Mouse (Mus musculus) ES-E14 (cell line): ENCODE measurements around the gene Ptp4a2. TPM values are rescaled to one million over a fixed set of nuclear protein-coding genes. Genes with fewer than 3 reads are reported as not detected.

Experiments
- DNase-seq: peaks from one replicate; pipeline ENCODE4 v3.0.0-alpha.2; 2013; ENCODE audit warnings: low read depth, low spot score
- H3K27ac ChIP-seq: 2 replicates; pipeline ENCODE4 v1.5.1; 2012; ENCODE audit warnings: low read depth, mild to moderate bottlenecking, low read length, moderate library complexity, mixed read lengths; ENCODE audit not compliant: poor library complexity, insufficient read depth, severe bottlenecking
- H3K36me3 ChIP-seq: 2 replicates; pipeline ENCODE4 v1.6.1; 2012; ENCODE audit warnings: mild to moderate bottlenecking, low read length, moderate library complexity, mixed read lengths; ENCODE audit not compliant: control insufficient read depth, poor library complexity, insufficient read depth, severe bottlenecking
- H3K4me1 ChIP-seq, 2 experiments: fragments of 150-350 bp in 1 of 2; sonication (generic) in 1 of 2; 2 replicates each; pipeline ENCODE4 v1.6.1; 2012; ENCODE audit warnings: low read length in 2 of 2, mild to moderate bottlenecking in 1 of 2, mixed read lengths in 1 of 2; ENCODE audit not compliant: control insufficient read depth in 2 of 2, insufficient read depth in 2 of 2, poor library complexity in 1 of 2
- H3K4me3 ChIP-seq, 2 experiments: fragments of 150-350 bp in 1 of 2; sonication (generic) in 1 of 2; 2 replicates each; pipeline ENCODE4 v1.5.1; 2012; ENCODE audit warnings: low read length in 2 of 2, low read depth in 1 of 2, mild to moderate bottlenecking in 1 of 2, mixed read lengths in 1 of 2; ENCODE audit not compliant: insufficient read depth in 1 of 2, poor library complexity in 1 of 2, severe bottlenecking in 1 of 2
- H3K9ac ChIP-seq: 2 replicates; pipeline ENCODE4 v1.6.1; 2012; ENCODE audit warnings: low read depth, mild to moderate bottlenecking, low read length, mixed read lengths; ENCODE audit not compliant: poor library complexity, insufficient read depth, severe bottlenecking
- H3K9me3 ChIP-seq: fragments of 150-350 bp; sonication (generic); 2 replicates; pipeline ENCODE4 v1.6.1; 2012; ENCODE audit warnings: low read depth, mild to moderate bottlenecking, low read length; ENCODE audit not compliant: control insufficient read depth, insufficient read depth
- CHD2 ChIP-seq: IDR thresholded peaks from 2 replicates; pipeline ENCODE4 v1.6.1; 2014; ENCODE audit warnings: mild to moderate bottlenecking, low read depth, low read length, inconsistent platforms
- HCFC1 ChIP-seq: IDR thresholded peaks from 2 replicates; pipeline ENCODE4 v1.6.1; 2012; ENCODE audit warnings: low read length, inconsistent platforms, borderline replicate concordance; ENCODE audit not compliant: insufficient read depth
- MAFK ChIP-seq: IDR thresholded peaks from 2 replicates; pipeline ENCODE4 v1.6.1; 2014; ENCODE audit warnings: mild to moderate bottlenecking, low read depth, low read length, inconsistent platforms; ENCODE audit not compliant: insufficient read depth
- ZC3H11A ChIP-seq: IDR thresholded peaks from 2 replicates; pipeline ENCODE4 v1.6.1; 2012; ENCODE audit warnings: low read depth, mild to moderate bottlenecking, inconsistent platforms, low read length, borderline replicate concordance
- ZNF384 ChIP-seq: IDR thresholded peaks from 2 replicates; pipeline ENCODE4 v1.6.1; 2012; ENCODE audit warnings: low read depth, low read length, inconsistent platforms
- in situ Hi-C, 2 experiments: fragments of 600-800 bp; cut with MboI; formaldehyde crosslinking; loops; one replicate each; pipeline ENCODE4 v1.15.1; 2025; ENCODE audit warnings: low sequenced_read_pairs in 2 of 2, inconsistent platforms in 1 of 2; ENCODE audit not compliant: unreplicated experiment in 2 of 2
- total RNA-seq: library from RNA; depleted of rRNA; stranded (reverse); fragments of 300-350 nt; gene quantifications from 2 replicates; pipeline ENCODE4 v1.2.3, GENCODE M21; 2012

The Ptp4a2 gene
- total RNA-seq, 1 experiment: 104 TPM

DNA sequence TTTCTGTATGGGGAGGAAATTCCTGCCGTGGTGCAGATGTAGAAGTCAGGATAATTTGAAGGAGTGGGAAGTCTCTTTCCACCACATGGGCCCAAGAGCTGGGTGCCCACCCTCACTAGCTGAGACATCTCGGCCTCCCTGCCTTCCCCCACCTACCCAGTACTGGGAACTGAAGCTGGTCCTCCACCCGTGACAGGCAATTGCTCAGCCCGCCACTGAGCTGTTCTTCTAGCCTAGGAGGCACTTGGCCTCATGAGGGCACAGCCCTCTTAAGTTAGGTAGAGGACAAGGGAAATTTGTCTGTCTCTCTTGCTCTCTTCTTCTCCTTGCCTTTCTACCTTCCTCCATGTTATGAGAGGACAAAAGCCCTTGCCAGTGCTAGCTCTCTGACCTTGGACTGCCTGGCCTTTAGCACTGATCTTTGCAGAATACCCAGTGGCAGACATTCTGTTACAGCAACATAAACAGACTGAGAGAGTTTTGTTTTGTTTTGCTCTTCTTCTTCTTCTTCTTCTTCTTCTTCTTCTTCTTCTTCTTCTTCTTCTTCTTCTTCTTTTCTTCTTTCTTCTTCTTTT, 68.3 kb downstream of the Ptp4a2 start:
- DNase-seq: no peak
- Histone ChIP-seq H3K4me1 (peaks cover 13 to 21% of the 10 kb centered on the region in 2 experiments), H3K9ac (no peak overlapping the region), H3K27ac (no peak overlapping the region), H3K36me3 (no peaks in the 10 kb centered on the region), H3K4me3 (no peak overlapping the region), H3K9me3 (no peaks in the 10 kb centered on the region)
- TF ChIP-seq CHD2 (no peak), MAFK (no peak), HCFC1 (no peak)
- in situ Hi-C loops: no loop called here

DNA sequence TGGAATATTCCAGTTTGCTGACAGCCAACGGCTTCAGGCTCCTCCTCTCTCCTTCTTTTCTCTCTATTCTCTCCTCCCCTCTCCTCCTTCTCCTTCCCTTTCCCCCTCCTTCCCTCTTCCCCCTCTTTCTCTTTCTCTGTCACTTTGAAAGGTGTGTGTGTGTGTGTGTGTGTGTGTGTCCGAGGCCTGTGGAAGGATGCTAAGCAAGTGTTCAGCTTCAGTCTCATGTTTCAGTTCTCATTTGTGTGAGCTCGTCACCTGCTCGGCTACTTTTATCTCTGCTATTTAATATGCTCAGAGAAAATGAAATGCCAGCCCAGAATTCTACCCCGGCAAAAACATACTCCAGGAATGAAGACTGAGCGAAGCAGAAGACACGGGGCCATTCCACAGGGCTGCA, 69.6 kb downstream of the Ptp4a2 start:
- H3K9ac ChIP-seq: no peak overlapping the region
- no peaks in the 10 kb centered on the region for H3K36me3 ChIP-seq
- DNase-seq: no peak
- H3K9me3 ChIP-seq: no peaks in the 10 kb centered on the region
- H3K4me1 ChIP-seq: peaks cover 13 to 18% of the 10 kb centered on the region in 2 experiments
- in situ Hi-C loops: no loop called here
- H3K27ac ChIP-seq: no peak overlapping the region
- no peak overlapping the region for H3K4me3 ChIP-seq
- TF ChIP-seq ZNF384 (no peak), MAFK (no peak), CHD2 (no peak), ZC3H11A (no peak), HCFC1 (no peak)

DNA sequence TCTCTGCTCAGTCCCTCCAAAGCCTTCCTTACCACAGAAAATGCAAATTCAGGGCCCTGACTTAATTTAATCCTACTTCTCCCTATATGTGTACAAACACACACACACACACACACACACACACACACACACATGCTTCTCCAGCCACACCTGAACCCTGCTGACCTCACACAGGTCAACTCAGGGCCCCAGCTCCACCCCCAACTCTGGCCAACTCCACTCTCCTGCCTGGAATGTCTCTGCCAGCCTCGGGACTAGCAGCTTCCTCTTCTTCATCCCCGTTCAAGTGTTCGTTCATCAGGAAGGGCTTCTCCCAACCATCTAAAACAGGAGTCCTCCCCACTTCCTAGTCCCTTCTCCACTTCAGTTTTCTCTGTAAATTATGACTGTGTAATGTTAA, 70.6 kb downstream of the Ptp4a2 start:
- TF ChIP-seq ZC3H11A (no peak), CHD2 (no peak), MAFK (no peak), HCFC1 (no peak), ZNF384 (no peak)
- no peak for DNase-seq
- H3K4me1 ChIP-seq: peaks cover 13 to 19% of the 10 kb centered on the region in 2 experiments
- H3K27ac ChIP-seq: no peak overlapping the region
- H3K4me3 ChIP-seq: no peak overlapping the region
- no peak overlapping the region for H3K9ac ChIP-seq
- H3K9me3 ChIP-seq: no peaks in the 10 kb centered on the region
- no peaks in the 10 kb centered on the region for H3K36me3 ChIP-seq
- in situ Hi-C loops: no loop called here

DNA sequence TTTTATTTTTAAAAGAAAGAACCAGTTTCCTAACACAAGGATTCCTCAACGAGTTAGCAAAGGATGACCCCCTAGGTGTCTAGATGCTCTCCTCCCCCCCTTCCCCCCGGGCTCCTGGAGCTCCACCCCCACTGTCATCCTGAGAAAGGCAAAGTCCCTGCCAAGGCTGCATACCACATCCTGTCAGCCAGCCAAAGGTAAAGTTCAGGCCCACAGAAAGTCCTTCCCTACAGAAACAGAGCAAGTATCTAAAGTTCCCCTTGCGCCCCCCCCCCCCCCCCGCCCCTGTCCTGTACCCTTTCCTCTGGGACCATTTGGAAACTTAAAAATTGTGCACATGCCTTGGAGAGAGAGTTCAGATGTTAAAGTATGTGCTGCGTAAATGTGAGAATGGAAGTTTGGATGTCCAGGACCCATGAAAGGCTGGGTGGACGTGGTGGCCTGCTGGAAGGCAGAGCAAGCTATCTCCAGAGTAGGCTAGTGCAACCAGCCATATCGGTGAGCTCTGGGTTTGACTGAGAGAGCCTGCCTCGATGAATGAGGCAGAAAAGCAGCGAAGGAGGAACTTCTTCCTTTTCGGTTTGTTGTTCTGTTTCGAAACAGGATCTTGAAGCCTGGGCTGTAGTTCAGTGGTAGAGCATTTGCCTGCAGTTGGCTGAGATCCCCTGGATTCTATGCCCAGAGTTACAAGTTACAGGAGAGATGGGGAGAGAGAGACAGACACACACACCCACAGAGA, 71.7 kb downstream of the Ptp4a2 start:
- H3K27ac ChIP-seq: no peak overlapping the region
- H3K9me3 ChIP-seq: no peaks in the 10 kb centered on the region
- no peak overlapping the region for H3K4me3 ChIP-seq
- peaks cover 13 to 18% of the 10 kb centered on the region in 2 experiments for H3K4me1 ChIP-seq
- in situ Hi-C loops: no loop called here
- no peaks in the 10 kb centered on the region for H3K36me3 ChIP-seq
- TF ChIP-seq MAFK (no peak), ZC3H11A (no peak), HCFC1 (no peak), ZNF384 (no peak), CHD2 (no peak)
- no peak overlapping the region; the same call in 1 of the 2 replicates for H3K9ac ChIP-seq
- no peak for DNase-seq
